Comparison of ENCODE assay signal across 9 mouse cellular contexts in genomic region chr7:127228615-127229303, GRCm38 (mm10). TPM values are rescaled to one million over a fixed set of nuclear protein-coding genes. Genes with fewer than 3 reads are reported as not detected.
A peak's percentile ranks its signal among the peaks of the same experiment; 100 is the strongest.
DNase-seq lines count a peak whose midpoint lies in the region; ATAC-seq and TF ChIP-seq lines count a peak whose summit lies in the region.
"Had no signal": no experiment of that assay in that cellular context is flagged by ENCODE, and none has a peak within 500 bp of the region (broad histone marks: within the 10 kb centered on the region; RNA-seq: fewer than 3 reads in every experiment).

No protein-coding gene starts in this region.

- H3K4me3 ChIP-seq in forebrain, embryonic 10.5 days = no peak overlapping the region
- no peak overlapping the region for H3K4me3 ChIP-seq in forebrain, embryonic 16.5 days (replicated peaks; ENCODE audit: low read length)
- H3K4me3 ChIP-seq in spleen, adult 2 months (ENCODE audit: extremely low read depth, insufficient read depth, insufficient read length) = no peak overlapping the region
- H3K4me3 ChIP-seq: limb, embryonic 15.5 days had no signal

- H3K4me1 ChIP-seq in forebrain, embryonic 10.5 days = peaks cover 30% of the 10 kb centered on the region
- peaks cover 23% of the 10 kb centered on the region for H3K4me1 ChIP-seq in forebrain, embryonic 16.5 days (replicated peaks; ENCODE audit: control insufficient read depth, insufficient read depth, low read length)
- H3K4me1 ChIP-seq in spleen, adult 2 months (ENCODE audit: control insufficient read depth, insufficient read depth, insufficient read length) = peaks cover 7% of the 10 kb centered on the region; the same call in 1 of the 2 replicates

- DNase-seq in forebrain, embryonic 10.5 days (ENCODE audit: extremely low spot score, low spot score) = peak; percentile 62
- DNase-seq in R1 (ENCODE audit: low read depth, low spot score) = peak; percentile 95
- peak; percentile 85 to 87 for DNase-seq in cerebellum, postnatal 36 days
- peak; percentile 71 to 77 for DNase-seq in layer of hippocampus, postnatal 36 days
- DNase-seq in spleen, adult 2 months (ENCODE audit: low read depth in 1 of 2, low spot score in 2 of 2) = peak; percentile 77 to 84

- no peak for ATAC-seq in forebrain, embryonic 16.5 days
- peak; percentile 65 for ATAC-seq in granulocyte monocyte progenitor cell, adult 5-6 weeks (replicated peaks; ENCODE audit: poor library complexity, severe bottlenecking)
- ATAC-seq in megakaryocyte-erythroid progenitor cell, adult 5-6 weeks (replicated peaks; ENCODE audit: low FRiP score, low TSS enrichment, poor library complexity, severe bottlenecking) = peak; percentile 69

- peak; percentile 84; the same call in 1 of the 2 replicates for TF ChIP-seq CTCF in spleen, adult 2 months (IDR thresholded peaks at IDR 0.05; ENCODE audit: extremely low read depth, insufficient read depth, insufficient read length, insufficient replicate concordance)

- H3K27me3 ChIP-seq in forebrain, embryonic 10.5 days (ENCODE audit: poor library complexity, severe bottlenecking) = no peaks in the 10 kb centered on the region
- H3K27me3 ChIP-seq in forebrain, embryonic 16.5 days (replicated peaks; ENCODE audit: control insufficient read depth, insufficient read depth, low read length) = no peaks in the 10 kb centered on the region
- no peaks in the 10 kb centered on the region for H3K27me3 ChIP-seq in spleen, adult 2 months (ENCODE audit: control insufficient read depth, insufficient read depth, low read length)
- H3K27me3 ChIP-seq: limb, embryonic 15.5 days had no signal

- WGBS in forebrain, embryonic 10.5 days = 69% methylated on average over 4 of the region's 4 CpGs
- 69% methylated on average over 4 of the region's 4 CpGs for WGBS in forebrain, embryonic 16.5 days
- 47% methylated on average over 4 of the region's 4 CpGs for WGBS in spleen, adult 2 months

- H3K9ac ChIP-seq in forebrain, embryonic 16.5 days (replicated peaks; ENCODE audit: low read depth, low read length) = no peak overlapping the region
- H3K9ac ChIP-seq: limb, embryonic 15.5 days had no signal

- peaks cover 69% of the 10 kb centered on the region for H3K36me3 ChIP-seq in forebrain, embryonic 10.5 days (replicated peaks)
- no peaks in the 10 kb centered on the region for H3K36me3 ChIP-seq in forebrain, embryonic 16.5 days (ENCODE audit: control insufficient read depth, insufficient read depth)
- H3K36me3 ChIP-seq in spleen, adult 2 months (ENCODE audit: control insufficient read depth, insufficient read depth, low read length) = no peaks in the 10 kb centered on the region

- no peaks in the 10 kb centered on the region for H3K9me3 ChIP-seq in forebrain, embryonic 10.5 days
- H3K9me3 ChIP-seq in forebrain, embryonic 16.5 days (ENCODE audit: control insufficient read depth, low read length) = no peaks in the 10 kb centered on the region
- H3K9me3 ChIP-seq: limb, embryonic 15.5 days had no signal

- TF ChIP-seq POLR2A in spleen, adult 2 months (IDR thresholded peaks at IDR 0.05; ENCODE audit: low read depth, low read length) = no peak

- no peak overlapping the region for H3K4me2 ChIP-seq in forebrain, embryonic 16.5 days (ENCODE audit: low read length)
- H3K4me2 ChIP-seq: limb, embryonic 15.5 days had no signal

- H3K27ac ChIP-seq in forebrain, embryonic 10.5 days = no peak overlapping the region
- H3K27ac ChIP-seq in forebrain, embryonic 16.5 days (ENCODE audit: low read length) = no peak overlapping the region
- 0 out of 2 replicates have a peak overlapping the region, but pooled peaks have one; percentile 28 for H3K27ac ChIP-seq in spleen, adult 2 months (ENCODE audit: insufficient read depth, low read length)
- H3K27ac ChIP-seq: limb, embryonic 15.5 days had no signal

RNA-seq across cellular contexts. Expression of gene Zfp553, which starts 4.1 kb away (rescaled TPM):
- polyA plus RNA-seq in forebrain, embryonic 10.5 days (2016; fragmentation: Nextera tagmentation; extraction: Ambion mirVana) = 74.7 and 78.3 TPM in 2 replicates
- 66.1 and 69.3 TPM in 2 replicates for polyA plus RNA-seq in forebrain, embryonic 16.5 days (2015; fragmentation: Nextera tagmentation; extraction: Ambion mirVana)
- 6.0 and 18.7 TPM in 2 replicates for total RNA-seq in granulocyte monocyte progenitor cell, adult 5-6 weeks (2014; fragmentation: Nextera tagmentation)
- total RNA-seq in granulocyte monocyte progenitor cell, adult 5-6 weeks (2017) = 11.4 and 12.0 TPM in 2 replicates
- 10 to 100 TPM; 21.0 TPM for total RNA-seq in layer of hippocampus, postnatal 36 days (2021)
- total RNA-seq in megakaryocyte-erythroid progenitor cell, adult 5-6 weeks (2014; fragmentation: Nextera tagmentation) = 17.0 and 18.3 TPM in 2 replicates
- 22.7 and 31.7 TPM in 2 replicates for total RNA-seq in megakaryocyte-erythroid progenitor cell, adult 5-6 weeks (2017)
- polyA plus RNA-seq in spleen, adult 2 months (2012; rRNA removed) = 9.2 and 12.9 TPM in 2 replicates

RNA-seq across cellular contexts. Expression of gene Sept1, which starts 4.2 kb away (rescaled TPM):
- 30.3 and 32.3 TPM in 2 replicates for polyA plus RNA-seq in forebrain, embryonic 10.5 days (2016; fragmentation: Nextera tagmentation; extraction: Ambion mirVana)
- 18.8 and 26.5 TPM in 2 replicates for polyA plus RNA-seq in forebrain, embryonic 16.5 days (2015; fragmentation: Nextera tagmentation; extraction: Ambion mirVana)
- total RNA-seq in granulocyte monocyte progenitor cell, adult 5-6 weeks (2014; fragmentation: Nextera tagmentation) = 17.1 and 23.3 TPM in 2 replicates
- total RNA-seq in granulocyte monocyte progenitor cell, adult 5-6 weeks (2017) = 29.1 and 33.3 TPM in 2 replicates
- 1 to 10 TPM; 5.2 to 5.4 TPM for total RNA-seq in layer of hippocampus, postnatal 36 days (2021)
- total RNA-seq in megakaryocyte-erythroid progenitor cell, adult 5-6 weeks (2014; fragmentation: Nextera tagmentation) = 41.3 and 47.7 TPM in 2 replicates
- total RNA-seq in megakaryocyte-erythroid progenitor cell, adult 5-6 weeks (2017) = 24.8 and 25.5 TPM in 2 replicates
- 280 and 335 TPM in 2 replicates for polyA plus RNA-seq in spleen, adult 2 months (2012; rRNA removed)

RNA-seq across cellular contexts. Expression of gene Zfp771, which starts 15.3 kb away (rescaled TPM):
- 55.8 and 57.7 TPM in 2 replicates for polyA plus RNA-seq in forebrain, embryonic 10.5 days (2016; fragmentation: Nextera tagmentation; extraction: Ambion mirVana)
- 59.1 and 66.6 TPM in 2 replicates for polyA plus RNA-seq in forebrain, embryonic 16.5 days (2015; fragmentation: Nextera tagmentation; extraction: Ambion mirVana)
- 4.9 and 7.8 TPM in 2 replicates for total RNA-seq in granulocyte monocyte progenitor cell, adult 5-6 weeks (2014; fragmentation: Nextera tagmentation)
- total RNA-seq in granulocyte monocyte progenitor cell, adult 5-6 weeks (2017) = 5.9 and 10.6 TPM in 2 replicates
- 10 to 100 TPM; 69.3 to 74.9 TPM for total RNA-seq in layer of hippocampus, postnatal 36 days (2021)
- 15.1 and 16.6 TPM in 2 replicates for total RNA-seq in megakaryocyte-erythroid progenitor cell, adult 5-6 weeks (2014; fragmentation: Nextera tagmentation)
- total RNA-seq in megakaryocyte-erythroid progenitor cell, adult 5-6 weeks (2017) = 13.6 and 14.1 TPM in 2 replicates
- 35.6 and 68.3 TPM in 2 replicates for polyA plus RNA-seq in spleen, adult 2 months (2012; rRNA removed)

RNA-seq across cellular contexts. Expression of gene Mylpf, which starts 20.1 kb away (rescaled TPM):
- 10.7 and 10.8 TPM in 2 replicates for polyA plus RNA-seq in forebrain, embryonic 10.5 days (2016; fragmentation: Nextera tagmentation; extraction: Ambion mirVana)
- 4.1 and 8.3 TPM in 2 replicates for polyA plus RNA-seq in forebrain, embryonic 16.5 days (2015; fragmentation: Nextera tagmentation; extraction: Ambion mirVana)
- total RNA-seq in granulocyte monocyte progenitor cell, adult 5-6 weeks (2014; fragmentation: Nextera tagmentation) = 9.1 and 25.5 TPM in 2 replicates
- total RNA-seq in granulocyte monocyte progenitor cell, adult 5-6 weeks (2017) = 1.2 and 4.3 TPM in 2 replicates
- total RNA-seq in layer of hippocampus, postnatal 36 days (2021) = 1 to 10 TPM in 1 of 2 experiments, not detected in 1; 1.1 TPM
- 36.1 and 48.6 TPM in 2 replicates for total RNA-seq in megakaryocyte-erythroid progenitor cell, adult 5-6 weeks (2014; fragmentation: Nextera tagmentation)
- total RNA-seq in megakaryocyte-erythroid progenitor cell, adult 5-6 weeks (2017) = 22.2 and 30.8 TPM in 2 replicates
- polyA plus RNA-seq in spleen, adult 2 months (2012; rRNA removed) = 1.2 and 5.2 TPM in 2 replicates

RNA-seq across cellular contexts. Expression of gene Tbc1d10b, which starts 20.5 kb away (rescaled TPM):
- 27.3 and 29.2 TPM in 2 replicates for polyA plus RNA-seq in forebrain, embryonic 10.5 days (2016; fragmentation: Nextera tagmentation; extraction: Ambion mirVana)
- 24.9 and 31.0 TPM in 2 replicates for polyA plus RNA-seq in forebrain, embryonic 16.5 days (2015; fragmentation: Nextera tagmentation; extraction: Ambion mirVana)
- 27.0 and 33.2 TPM in 2 replicates for total RNA-seq in granulocyte monocyte progenitor cell, adult 5-6 weeks (2014; fragmentation: Nextera tagmentation)
- total RNA-seq in granulocyte monocyte progenitor cell, adult 5-6 weeks (2017) = 26.2 and 35.0 TPM in 2 replicates
- 100 to 1,000 TPM; 107 to 108 TPM for total RNA-seq in layer of hippocampus, postnatal 36 days (2021)
- 25.5 and 35.8 TPM in 2 replicates for total RNA-seq in megakaryocyte-erythroid progenitor cell, adult 5-6 weeks (2014; fragmentation: Nextera tagmentation)
- total RNA-seq in megakaryocyte-erythroid progenitor cell, adult 5-6 weeks (2017) = 23.9 and 41.0 TPM in 2 replicates
- polyA plus RNA-seq in spleen, adult 2 months (2012; rRNA removed) = 33.0 and 34.3 TPM in 2 replicates

Comparison
In these comparisons a context has a peak if more than half of its experiments do, and no peak if none do; other contexts are left out.
1. RNA of gene Zfp771, which starts 15.3 kb away (total RNA-seq): 69.3 to 74.9 TPM in layer of hippocampus, postnatal 36 days; 13.6 to 16.6 TPM in megakaryocyte-erythroid progenitor cell, adult 5-6 weeks and 4.9 to 10.6 TPM in granulocyte monocyte progenitor cell, adult 5-6 weeks; every median in the first group is over 4 times any median in the second.
2. Peak in every context shown above with its lines, with median percentiles within 50 percentile points of each other: DNase-seq.